Mouse (Mus musculus) left cerebral cortex, postnatal 36 days (tissue): ENCODE measurements around the gene Zfp239. TPM values are rescaled to one million over a fixed set of nuclear protein-coding genes. Genes with fewer than 3 reads are reported as not detected.

Source experiments
- DNase-seq, 2 experiments: peaks; one replicate each; pipeline ENCODE4 v3.0.0; 2021 to 2022; ENCODE audit warnings: low spot score in 2 of 2, mixed read lengths in 1 of 2
- intact Hi-C: fragments of 180-260 bp; cut with DNase I; formaldehyde crosslinking; loops from one replicate; pipeline ENCODE4 v1.15.1; 2025
- total RNA-seq, 2 experiments: library from RNA; stranded (reverse); gene quantifications; 2 replicates each; pipeline ENCODE4 v1.2.3; 2021

The Zfp239 gene
- total RNA-seq, 2 experiments from 2014 or later: 44.7 to 48.0 TPM

- no peak for DNase-seq
- intact Hi-C loops: no loop called here
Measured at GRCm38 (mm10) chr6:117903836-117904235, 41.9 kb downstream of the Zfp239 start.

GRCm38 (mm10) chr6:117905260-117905930 is 43.5 kb downstream of the Zfp239 start:
- intact Hi-C loops: no loop called here
- DNase-seq: no peak

- peak in 1 of 2 experiments; percentile 66 for DNase-seq
- intact Hi-C loops: loop anchor here (1.0 to 2.0 kb wide), 2 partner anchors 27 to 65 kb away; partner anchors contain the start of gene Zfp637
Measured at GRCm38 (mm10) chr6:117906015-117906531, 44.2 kb downstream of the Zfp239 start.

- peak; percentile 98 for DNase-seq
- intact Hi-C loops: loop anchor here (1.0 to 2.0 kb wide), 2 partner anchors 27 to 66 kb away; partner anchors contain the start of gene Zfp637
Measured at GRCm38 (mm10) chr6:117906590-117907271, 44.8 kb downstream of the Zfp239 start.

GRCm38 (mm10) chr6:117907301-117907978 is 45.5 kb downstream of the Zfp239 start:
- DNase-seq: peak; percentile 56 to 65
- intact Hi-C loops: loop anchor here (2.0 kb wide), 1 partner anchor 67 kb away; the partner anchor contains the start of gene Zfp637

- no peak for DNase-seq
- intact Hi-C loops: loop anchor here (2.0 kb wide), 1 partner anchor 67 kb away; the partner anchor contains the start of gene Zfp637
Measured at GRCm38 (mm10) chr6:117907979-117908355, 46.1 kb downstream of the Zfp239 start.

GRCm38 (mm10) chr6:117908424-117908900 is 46.6 kb downstream of the Zfp239 start:
- intact Hi-C loops: no loop called here

GRCm38 (mm10) chr6:117910120-117910661 is 48.3 kb downstream of the Zfp239 start:
- DNase-seq: no peak
- intact Hi-C loops: no loop called here

More at GRCm38 (mm10) chr6:117908424-117908900, 46.6 kb downstream of the Zfp239 start:
- no peak for DNase-seq

GRCm38 (mm10) chr6:117914541-117914940 is 52.6 kb downstream of the Zfp239 start:
- intact Hi-C loops: no loop called here
- DNase-seq: no peak

GRCm38 (mm10) chr6:117916205-117916736 is 54.4 kb downstream of the Zfp239 start:
- no peak for DNase-seq
- intact Hi-C loops: no loop called here

GRCm38 (mm10) chr6:117916737-117917426 is 55.0 kb downstream of the Zfp239 start:
- intact Hi-C loops: loop anchor here (1.0 kb wide), 1 partner anchor 38 kb away; no protein-coding TSS in a partner anchor

GRCm38 (mm10) chr6:117917576-117917975 is 55.7 kb downstream of the Zfp239 start:
- intact Hi-C loops: loop anchor here (1.0 kb wide), 1 partner anchor 38 kb away; no protein-coding TSS in a partner anchor
- DNase-seq: peak; percentile 45 to 53

More at GRCm38 (mm10) chr6:117916737-117917426, 55.0 kb downstream of the Zfp239 start:
- peak; percentile 66 to 71 for DNase-seq

GRCm38 (mm10) chr6:117918043-117918442 is 56.1 kb downstream of the Zfp239 start:
- DNase-seq: no peak
- intact Hi-C loops: no loop called here

- intact Hi-C loops: no loop called here
Measured at GRCm38 (mm10) chr6:117920659-117921640, 59.0 kb downstream of the Zfp239 start.

GRCm38 (mm10) chr6:117922041-117922440 is 60.1 kb downstream of the Zfp239 start:
- intact Hi-C loops: no loop called here
- no peak for DNase-seq

More at GRCm38 (mm10) chr6:117920659-117921640, 59.0 kb downstream of the Zfp239 start:
- no peak for DNase-seq
